Mouse (Mus musculus) lung, postnatal 0 days (tissue): ENCODE results near the gene Tnfaip3. TPM values are rescaled to one million over a fixed set of nuclear protein-coding genes. Genes with fewer than 3 reads are reported as not detected.

Source experiments
- ATAC-seq: fragments of 200-750 bp; cut with Nextera tagmentation; 2 replicates; pipeline ENCODE4 v1.8.0; 2017; ENCODE audit warnings: moderate library complexity
- DNase-seq: peaks from one replicate; pipeline ENCODE4 v3.0.0-alpha.2; 2016; ENCODE audit warnings: low spot score
- H3K27ac ChIP-seq: fragments of 300-500 bp; sonication (generic); 2 replicates; pipeline ENCODE4 v1.5.1; 2014; ENCODE audit warnings: antibody characterized with exemption, mild to moderate bottlenecking, low read length, mixed read lengths
- H3K27me3 ChIP-seq: fragments of 300-500 bp; sonication (generic); replicated peaks from 2 replicates; pipeline ENCODE4 v1.6.1; 2014; ENCODE audit warnings: low read length, mixed read lengths; ENCODE audit not compliant: insufficient read depth
- H3K36me3 ChIP-seq: fragments of 300-500 bp; sonication (generic); 2 replicates; pipeline ENCODE4 v1.6.1; 2014; ENCODE audit warnings: low read length, mixed read lengths; ENCODE audit not compliant: insufficient read depth
- H3K4me1 ChIP-seq: fragments of 300-500 bp; sonication (generic); 2 replicates; pipeline ENCODE4 v1.6.1; 2014; ENCODE audit warnings: antibody characterized with exemption, low read depth, low read length, mixed read lengths; ENCODE audit not compliant: insufficient read depth
- H3K4me2 ChIP-seq: fragments of 300-500 bp; sonication (generic); replicated peaks from 2 replicates; pipeline ENCODE4 v1.6.1; 2014; ENCODE audit warnings: low read depth, mild to moderate bottlenecking, low read length, moderate library complexity, mixed read lengths
- H3K4me3 ChIP-seq: fragments of 300-500 bp; sonication (generic); 2 replicates; pipeline ENCODE4 v1.5.1; 2014; ENCODE audit warnings: low read depth, low read length
- H3K9ac ChIP-seq: fragments of 300-500 bp; sonication (generic); replicated peaks from 2 replicates; pipeline ENCODE4 v1.6.1; 2014; ENCODE audit warnings: low read depth, mild to moderate bottlenecking
- H3K9me3 ChIP-seq: fragments of 300-500 bp; sonication (generic); 2 replicates; pipeline ENCODE4 v1.6.1; 2016; ENCODE audit warnings: low read length, mixed read lengths
- CTCF ChIP-seq: IDR thresholded peaks from 2 replicates; pipeline ENCODE4 v1.5.1; 2016; ENCODE audit warnings: antibody characterized with exemption, mild to moderate bottlenecking
- EP300 ChIP-seq: IDR thresholded peaks from 2 replicates; pipeline ENCODE4 v1.6.1; 2016; ENCODE audit warnings: antibody characterized with exemption, mild to moderate bottlenecking, control low read depth
- WGBS: fragments of 180-500 bp; shearing (Covaris S2); extraction: QIAGEN DNeasy Blood & Tissue Kit; methylation state at CpG from one replicate; pipeline ENCODE4 v1.1.7; 2014; 5-methylcytosine and 5-hydroxymethylcytosine counted together
- polyA plus RNA-seq: library from polyadenylated mRNA; unstranded; fragments of >200 nt; fragmentation: Nextera tagmentation; extraction: Ambion mirVana; gene quantifications from 2 replicates; pipeline ENCODE4 v1.2.1, GENCODE M21; 2015

The Tnfaip3 gene
- polyA plus RNA-seq, 1 experiment from 2014 or later = 4.9 TPM

GRCm38 (mm10) chr10:18987046-18987906 is 28.2 kb downstream of the Tnfaip3 start:
- H3K36me3 ChIP-seq = no peaks in the 10 kb centered on the region
- no peak for ATAC-seq
- no peak for TF ChIP-seq EP300
- no peak for TF ChIP-seq CTCF
- no peak overlapping the region for H3K4me2 ChIP-seq
- no peak for DNase-seq
- H3K27me3 ChIP-seq = no peaks in the 10 kb centered on the region
- H3K4me1 ChIP-seq = no peaks in the 10 kb centered on the region
- H3K9me3 ChIP-seq = no peaks in the 10 kb centered on the region
- H3K27ac ChIP-seq = no peak overlapping the region
- 13% methylated on average over 2 of the region's 2 CpGs for WGBS
- no peak overlapping the region for H3K9ac ChIP-seq
- H3K4me3 ChIP-seq = no peak overlapping the region

GRCm38 (mm10) chr10:18985516-18985915 is 29.9 kb downstream of the Tnfaip3 start:
- Histone ChIP-seq H3K27me3 (no peaks in the 10 kb centered on the region), H3K36me3 (no peaks in the 10 kb centered on the region), H3K4me3 (no peak overlapping the region), H3K27ac (no peak overlapping the region), H3K9ac (no peak overlapping the region), H3K4me1 (no peaks in the 10 kb centered on the region), H3K4me2 (no peak overlapping the region), H3K9me3 (no peaks in the 10 kb centered on the region)
- 83% methylated on average over 3 of the region's 3 CpGs for WGBS
- TF ChIP-seq CTCF (no peak), EP300 (no peak)
- ATAC-seq = no peak
- DNase-seq = no peak

DNA sequence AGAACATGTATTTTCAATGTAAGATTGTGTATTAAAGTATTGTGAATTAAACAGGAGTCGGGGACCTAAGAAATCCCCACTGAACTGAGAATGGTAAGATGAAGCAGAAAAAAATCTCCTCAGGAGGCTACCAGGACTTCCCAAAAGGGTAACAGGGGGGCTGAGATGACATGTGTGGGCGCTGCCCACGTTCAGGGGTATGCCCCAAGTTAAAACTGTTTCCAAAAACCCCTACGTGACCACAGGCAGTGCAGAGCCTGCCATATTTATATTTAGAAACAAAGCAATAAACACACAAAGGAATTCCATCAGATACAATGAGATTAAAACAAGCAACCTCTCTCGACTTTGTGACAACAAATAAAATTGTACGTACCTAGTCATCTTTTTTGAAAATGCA is 31.9 kb downstream of the Tnfaip3 start:
- Histone ChIP-seq H3K4me3 (no peak overlapping the region), H3K36me3 (no peaks in the 10 kb centered on the region), H3K4me2 (no peak overlapping the region), H3K4me1 (no peaks in the 10 kb centered on the region), H3K9ac (no peak overlapping the region), H3K27ac (no peak overlapping the region), H3K27me3 (no peaks in the 10 kb centered on the region), H3K9me3 (no peaks in the 10 kb centered on the region)
- WGBS = 59% methylated on average over 6 of the region's 6 CpGs
- DNase-seq = no peak
- TF ChIP-seq CTCF = no peak
- TF ChIP-seq EP300 = no peak
- ATAC-seq = no peak

DNA sequence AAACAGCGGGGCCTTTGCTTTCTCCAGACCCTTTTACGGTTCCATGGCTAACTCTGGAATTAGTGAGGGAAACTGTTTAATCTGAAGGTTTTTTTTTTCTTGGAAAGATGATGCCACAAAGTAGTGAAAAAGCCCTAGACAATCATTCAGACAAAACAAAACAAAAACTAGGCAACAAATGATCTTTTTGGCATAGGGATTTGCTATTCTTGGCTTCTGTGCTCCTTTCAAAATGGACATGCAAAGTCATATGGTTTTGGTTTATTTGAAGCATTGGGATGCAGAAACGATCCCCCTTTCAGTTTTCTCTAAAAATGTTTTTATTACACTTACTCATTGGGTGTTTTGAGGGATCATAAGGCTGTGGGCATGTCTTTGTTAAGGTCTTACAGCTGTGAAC is 41.0 kb downstream of the Tnfaip3 start:
- 79% methylated on average over 3 of the region's 3 CpGs for WGBS
- no peak overlapping the region for H3K4me2 ChIP-seq

DNA sequence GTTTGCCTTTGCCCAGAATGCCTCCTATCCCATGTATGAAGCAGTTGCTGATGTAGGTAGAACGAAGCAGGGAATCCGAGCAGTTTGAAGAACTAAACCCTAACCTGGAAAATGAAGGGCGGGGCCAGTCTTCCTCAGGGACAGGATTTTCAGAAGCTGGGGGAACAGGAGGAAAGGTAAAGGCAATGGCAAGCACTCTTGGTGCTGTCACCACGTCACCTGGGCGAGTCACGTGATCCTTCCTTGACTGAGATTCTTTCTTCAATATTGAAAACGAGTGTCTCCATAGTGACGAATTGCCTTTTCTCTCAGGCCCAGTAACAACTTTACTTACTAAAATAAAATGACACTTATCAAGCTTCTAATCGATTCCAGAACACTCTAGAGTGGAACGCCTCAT is 48.6 kb downstream of the Tnfaip3 start:
- WGBS = 86% methylated on average over 10 of the region's 10 CpGs
- ATAC-seq (no peak), DNase-seq (no peak)
- Histone ChIP-seq H3K4me3 (no peak overlapping the region), H3K4me1 (no peaks in the 10 kb centered on the region), H3K9ac (no peak overlapping the region), H3K27me3 (no peaks in the 10 kb centered on the region), H3K4me2 (no peak overlapping the region), H3K9me3 (no peaks in the 10 kb centered on the region), H3K36me3 (no peaks in the 10 kb centered on the region), H3K27ac (no peak overlapping the region)
- TF ChIP-seq EP300 (no peak), CTCF (no peak)

More for the DNA sequence above, 41.0 kb downstream of the Tnfaip3 start:
- Histone ChIP-seq H3K27me3 (no peaks in the 10 kb centered on the region), H3K4me3 (no peak overlapping the region), H3K27ac (no peak overlapping the region), H3K9ac (no peak overlapping the region), H3K9me3 (no peaks in the 10 kb centered on the region), H3K36me3 (no peaks in the 10 kb centered on the region), H3K4me1 (no peaks in the 10 kb centered on the region)
- DNase-seq = no peak
- no peak for ATAC-seq
- TF ChIP-seq EP300 (no peak), CTCF (no peak)

- Histone ChIP-seq H3K4me3 (no peak overlapping the region), H3K27me3 (no peaks in the 10 kb centered on the region), H3K9me3 (no peaks in the 10 kb centered on the region), H3K4me2 (no peak overlapping the region), H3K36me3 (no peaks in the 10 kb centered on the region), H3K27ac (no peak overlapping the region), H3K9ac (no peak overlapping the region), H3K4me1 (no peaks in the 10 kb centered on the region)
- ATAC-seq (no peak), DNase-seq (no peak)
- 83% methylated on average over 4 of the region's 4 CpGs for WGBS
- TF ChIP-seq EP300 (no peak), CTCF (no peak)
These were observed 49.9 kb downstream of the Tnfaip3 start for GRCm38 (mm10) chr10:18965601-18966000.
